Mouse (Mus musculus) forebrain, postnatal 0 days (tissue): Measurements from ENCODE around the gene Runx1. TPM values are rescaled to one million over a fixed set of nuclear protein-coding genes. Genes with fewer than 3 reads are reported as not detected.
A peak's percentile ranks its signal among the peaks of the same experiment; 100 is the strongest.

Experiments used
- ATAC-seq: fragments of 200-750 bp; cut with Nextera tagmentation; 2 replicates; pipeline ENCODE4 v1.8.0; 2017; ENCODE audit warnings: mild to moderate bottlenecking, moderate library complexity
- DNase-seq: peaks from one replicate; pipeline ENCODE4 v3.0.0-alpha.2; 2015
- H3K27ac ChIP-seq: fragments of 300-500 bp; sonication (generic); 2 replicates; pipeline ENCODE4 v1.5.1; 2014; ENCODE audit warnings: low read depth, mild to moderate bottlenecking, antibody characterized with exemption, low read length, moderate library complexity, mixed read lengths
- H3K27me3 ChIP-seq: fragments of 300-500 bp; sonication (generic); 2 replicates; pipeline ENCODE4 v1.6.1; 2014; ENCODE audit warnings: mild to moderate bottlenecking, low read length, mixed read lengths; ENCODE audit not compliant: insufficient read depth
- H3K36me3 ChIP-seq: fragments of 300-500 bp; sonication (generic); 2 replicates; pipeline ENCODE4 v1.6.1; 2014; ENCODE audit warnings: mild to moderate bottlenecking, moderate library complexity; ENCODE audit not compliant: insufficient read depth
- H3K4me1 ChIP-seq: fragments of 300-500 bp; sonication (generic); 2 replicates; pipeline ENCODE4 v1.6.1; 2014; ENCODE audit warnings: antibody characterized with exemption; ENCODE audit not compliant: insufficient read depth
- H3K4me2 ChIP-seq: fragments of 300-500 bp; sonication (generic); 2 replicates; pipeline ENCODE4 v1.6.1; 2014; ENCODE audit warnings: low read depth, mild to moderate bottlenecking, moderate library complexity
- H3K4me3 ChIP-seq: fragments of 300-500 bp; sonication (generic); 2 replicates; pipeline ENCODE4 v1.5.1; 2014; ENCODE audit warnings: low read depth, low read length, mixed read lengths
- H3K9ac ChIP-seq: fragments of 300-500 bp; sonication (generic); 2 replicates; pipeline ENCODE4 v1.6.1; 2014; ENCODE audit warnings: mild to moderate bottlenecking
- H3K9me3 ChIP-seq: fragments of 300-500 bp; sonication (generic); 2 replicates; pipeline ENCODE4 v1.6.1; 2016; ENCODE audit warnings: low read length
- CTCF ChIP-seq: sonication (generic); IDR thresholded peaks from 2 replicates; pipeline ENCODE4 v1.5.1; 2016; ENCODE audit warnings: antibody characterized with exemption, control low read depth, low read depth
- WGBS: fragments of 180-500 bp; shearing (Covaris S2); extraction: QIAGEN DNeasy Blood & Tissue Kit; methylation state at CpG from one replicate; pipeline ENCODE4 v1.1.7; 2014; 5-methylcytosine and 5-hydroxymethylcytosine counted together
- polyA plus RNA-seq: library from polyadenylated mRNA; unstranded; fragments of >200 nt; fragmentation: Nextera tagmentation; extraction: Ambion mirVana; gene quantifications from 2 replicates; pipeline ENCODE4 v1.2.1, GENCODE M21; 2015
- total RNA-seq: library from RNA; depleted of rRNA; stranded (reverse); fragments of >200 nt; gene quantifications from 2 replicates; pipeline ENCODE4 v1.2.3, GENCODE M21; 2014

The Runx1 gene
- total and polyA plus RNA-seq, 2 experiments from 2014 or later, result 0.46 to 1.2 TPM

DNA sequence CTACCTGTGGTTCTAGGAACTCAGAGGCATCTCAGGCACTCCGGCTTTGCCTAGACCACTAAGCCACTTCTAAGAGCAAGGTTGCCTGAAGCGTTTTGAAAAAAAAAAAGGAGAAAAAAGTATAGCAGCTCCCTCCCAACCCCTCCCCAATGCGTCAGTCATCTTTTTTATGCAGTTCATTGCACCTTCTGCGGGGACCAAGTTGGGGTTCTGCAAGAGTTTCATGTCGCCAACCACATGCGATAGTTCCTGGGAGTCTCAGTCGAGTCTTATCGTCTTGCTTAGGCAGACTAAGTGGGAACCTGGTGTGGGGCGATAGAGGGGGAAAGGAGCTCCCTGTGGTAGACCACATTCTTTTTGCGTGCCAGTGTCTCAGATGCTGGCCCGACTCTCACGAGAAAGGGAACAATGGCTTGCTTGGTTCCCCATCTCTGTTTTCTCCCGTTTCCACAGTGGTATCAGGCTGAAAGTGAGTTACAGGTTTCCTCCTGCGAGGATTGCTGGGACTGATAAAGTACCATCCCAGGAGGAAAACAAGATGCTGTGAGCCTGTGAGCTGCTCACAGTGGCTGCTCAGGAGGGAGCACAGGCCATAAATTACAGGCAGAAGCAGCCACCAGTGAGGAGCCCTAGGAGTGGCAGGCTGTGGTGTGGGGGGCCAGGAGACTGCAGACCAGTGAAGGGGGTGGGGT is 3.9 kb downstream of the Runx1 start:
- no peak overlapping the region for H3K4me3 ChIP-seq
- no peak for DNase-seq

DNA sequence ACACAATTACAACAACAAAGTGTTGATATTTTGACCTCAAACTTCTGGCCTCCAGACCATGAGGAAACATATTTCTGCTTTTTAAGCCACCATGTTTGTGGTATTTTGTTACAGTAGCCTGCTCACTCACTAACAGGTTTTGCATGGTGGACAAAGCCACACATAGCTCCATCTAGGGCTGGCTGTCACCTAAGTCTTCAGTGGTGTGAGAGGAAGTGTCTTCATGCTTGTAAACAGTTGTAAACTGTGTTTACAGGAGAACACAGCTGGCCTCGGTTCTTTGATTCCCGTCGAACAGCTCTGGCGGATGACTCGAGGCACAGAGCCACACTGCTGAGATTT is 4.4 kb downstream of the Runx1 start:
- H3K4me2 ChIP-seq, result no peak overlapping the region
- 83% methylated on average over 5 of the region's 5 CpGs for WGBS
- H3K9me3 ChIP-seq, result no peaks in the 10 kb centered on the region
- ATAC-seq (no peak), DNase-seq (no peak)
- H3K27me3 ChIP-seq, result no peaks in the 10 kb centered on the region
- no peak overlapping the region for H3K9ac ChIP-seq
- H3K36me3 ChIP-seq, result no peaks in the 10 kb centered on the region
- no peak overlapping the region for H3K4me3 ChIP-seq
- no peak for TF ChIP-seq CTCF
- no peak overlapping the region for H3K27ac ChIP-seq
- no peaks in the 10 kb centered on the region for H3K4me1 ChIP-seq

More for the DNA sequence above, 3.9 kb downstream of the Runx1 start:
- 66% methylated on average over 14 of the region's 14 CpGs for WGBS
- Histone ChIP-seq H3K4me1 (no peaks in the 10 kb centered on the region), H3K27me3 (no peaks in the 10 kb centered on the region), H3K27ac (no peak overlapping the region), H3K36me3 (no peaks in the 10 kb centered on the region), H3K9ac (no peak overlapping the region), H3K9me3 (no peaks in the 10 kb centered on the region), H3K4me2 (no peak overlapping the region)
- TF ChIP-seq CTCF, result no peak
- ATAC-seq, result no peak

DNA sequence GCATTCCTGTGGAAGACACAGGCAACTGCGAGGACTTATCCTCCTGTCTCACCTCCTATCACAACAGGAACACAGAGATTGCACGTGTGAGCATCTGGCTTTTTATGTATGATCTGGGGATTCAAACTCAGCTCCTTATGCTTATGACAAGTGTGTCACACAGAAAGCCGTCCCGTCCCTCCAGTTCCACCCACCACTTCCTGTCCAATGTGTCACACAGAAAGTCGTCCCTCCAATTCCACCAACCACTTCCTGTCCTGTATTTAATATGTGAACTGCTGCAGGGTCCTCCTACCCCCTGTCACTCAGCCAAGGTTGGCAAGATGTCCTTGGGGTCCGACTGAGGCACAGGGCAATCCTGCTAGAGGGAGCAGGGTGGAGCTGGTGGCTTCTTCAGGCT is 5.5 kb downstream of the Runx1 start:
- TF ChIP-seq CTCF, result no peak
- Histone ChIP-seq H3K27me3 (no peaks in the 10 kb centered on the region), H3K9ac (no peak overlapping the region), H3K27ac (no peak overlapping the region), H3K9me3 (no peaks in the 10 kb centered on the region), H3K4me1 (no peaks in the 10 kb centered on the region), H3K36me3 (no peaks in the 10 kb centered on the region), H3K4me2 (no peak overlapping the region), H3K4me3 (no peak overlapping the region)
- 90% methylated on average over 6 of the region's 6 CpGs for WGBS
- ATAC-seq, result no peak
- DNase-seq, result no peak

DNA sequence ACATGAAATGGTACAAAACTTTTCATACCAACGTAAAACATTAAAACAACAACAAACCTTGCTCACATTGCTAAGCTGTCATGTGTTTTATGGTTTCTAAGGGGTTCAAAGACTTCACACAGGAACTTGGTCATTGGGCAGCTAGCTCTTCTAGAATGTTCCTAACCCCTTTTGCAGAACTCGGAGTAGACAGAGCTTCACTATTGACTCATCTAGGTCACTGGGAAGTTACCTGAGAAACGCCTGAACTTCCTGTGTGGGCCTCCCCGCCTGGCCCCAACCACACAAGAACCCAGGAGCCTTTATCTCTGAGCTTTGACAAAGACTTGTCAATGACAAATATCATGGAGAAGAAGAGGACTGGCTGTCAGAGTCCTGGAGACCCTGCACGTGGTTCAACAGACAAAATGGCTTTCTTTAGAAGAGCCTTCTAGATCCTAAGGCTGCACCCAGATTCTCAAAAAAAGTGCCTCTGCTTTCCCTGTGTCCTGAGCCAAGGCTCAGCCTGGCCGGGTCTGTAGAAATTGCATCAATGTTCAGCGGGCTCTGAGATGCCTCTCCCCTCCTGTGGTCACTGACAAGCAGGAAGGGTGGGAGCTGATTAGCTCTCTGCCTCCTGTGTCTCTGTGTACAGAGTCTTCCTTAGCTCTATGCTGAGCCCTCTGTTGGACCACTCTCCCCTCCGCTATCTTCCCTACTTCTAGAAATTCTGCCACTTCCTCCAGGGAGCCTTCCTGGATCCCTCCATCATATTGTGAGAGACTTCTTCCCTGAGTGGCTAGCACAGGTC is 7.3 kb downstream of the Runx1 start:
- Histone ChIP-seq H3K4me1 (no peaks in the 10 kb centered on the region), H3K9me3 (no peaks in the 10 kb centered on the region), H3K36me3 (no peaks in the 10 kb centered on the region), H3K4me3 (no peak overlapping the region), H3K9ac (no peak overlapping the region), H3K27me3 (no peaks in the 10 kb centered on the region), H3K4me2 (no peak overlapping the region), H3K27ac (no peak overlapping the region)
- TF ChIP-seq CTCF, result no peak
- ATAC-seq, result no peak
- DNase-seq, result no peak
- WGBS, result 81% methylated on average over 8 of the region's 8 CpGs

DNA sequence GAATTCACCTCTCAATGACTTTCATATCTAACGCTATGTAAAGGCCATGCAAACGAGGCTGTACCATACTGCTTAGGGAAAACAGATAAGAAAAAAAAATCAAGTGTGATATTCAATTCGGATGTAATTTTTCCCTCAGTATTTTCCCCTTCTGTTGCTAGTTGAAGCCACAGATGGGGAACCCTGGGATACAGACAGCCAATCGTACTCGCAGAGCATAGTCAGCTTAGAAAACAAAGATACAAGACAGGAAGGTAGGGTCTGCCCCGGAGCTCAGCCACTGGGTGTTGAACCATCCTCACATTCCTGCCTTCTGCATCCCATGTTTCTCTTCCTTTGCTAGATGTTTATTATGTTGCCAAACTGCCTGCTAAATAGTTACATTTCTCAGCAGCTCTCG is 9.9 kb downstream of the Runx1 start:
- Histone ChIP-seq H3K9ac (no peak overlapping the region), H3K36me3 (no peaks in the 10 kb centered on the region), H3K27ac (no peak overlapping the region), H3K27me3 (no peaks in the 10 kb centered on the region), H3K9me3 (no peaks in the 10 kb centered on the region), H3K4me1 (no peaks in the 10 kb centered on the region), H3K4me2 (no peak overlapping the region), H3K4me3 (no peak overlapping the region)
- peak; percentile 52 for DNase-seq
- 62% methylated on average over 7 of the region's 7 CpGs for WGBS
- ATAC-seq, result peak; percentile 55; the same call in 1 of the 2 replicates
- no peak for TF ChIP-seq CTCF

DNA sequence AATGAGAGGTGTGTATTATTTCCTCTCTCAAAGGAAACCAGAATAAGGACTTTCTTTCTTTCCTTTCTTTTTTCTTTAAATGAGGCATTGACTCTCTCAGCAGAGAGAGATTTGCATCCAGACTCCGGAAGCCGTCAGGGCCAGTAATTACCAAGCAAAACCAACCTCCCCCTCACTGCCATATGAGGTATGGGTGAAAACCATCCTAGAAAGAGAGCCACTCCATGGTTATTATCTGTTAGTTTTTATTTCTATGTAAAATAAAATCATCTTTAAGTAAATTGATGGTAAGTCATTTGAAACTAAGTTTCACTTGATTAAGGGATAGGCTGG is 10.8 kb downstream of the Runx1 start:
- DNase-seq (no peak), ATAC-seq (no peak)
- H3K4me1 ChIP-seq, result no peaks in the 10 kb centered on the region
- WGBS, result 45% methylated on average over 2 of the region's 2 CpGs
- TF ChIP-seq CTCF, result no peak
- no peaks in the 10 kb centered on the region for H3K36me3 ChIP-seq
- H3K9me3 ChIP-seq, result no peaks in the 10 kb centered on the region
- no peaks in the 10 kb centered on the region for H3K27me3 ChIP-seq
- no peak overlapping the region for H3K27ac ChIP-seq
- H3K4me3 ChIP-seq, result no peak overlapping the region
- no peak overlapping the region for H3K4me2 ChIP-seq
- no peak overlapping the region for H3K9ac ChIP-seq

DNA sequence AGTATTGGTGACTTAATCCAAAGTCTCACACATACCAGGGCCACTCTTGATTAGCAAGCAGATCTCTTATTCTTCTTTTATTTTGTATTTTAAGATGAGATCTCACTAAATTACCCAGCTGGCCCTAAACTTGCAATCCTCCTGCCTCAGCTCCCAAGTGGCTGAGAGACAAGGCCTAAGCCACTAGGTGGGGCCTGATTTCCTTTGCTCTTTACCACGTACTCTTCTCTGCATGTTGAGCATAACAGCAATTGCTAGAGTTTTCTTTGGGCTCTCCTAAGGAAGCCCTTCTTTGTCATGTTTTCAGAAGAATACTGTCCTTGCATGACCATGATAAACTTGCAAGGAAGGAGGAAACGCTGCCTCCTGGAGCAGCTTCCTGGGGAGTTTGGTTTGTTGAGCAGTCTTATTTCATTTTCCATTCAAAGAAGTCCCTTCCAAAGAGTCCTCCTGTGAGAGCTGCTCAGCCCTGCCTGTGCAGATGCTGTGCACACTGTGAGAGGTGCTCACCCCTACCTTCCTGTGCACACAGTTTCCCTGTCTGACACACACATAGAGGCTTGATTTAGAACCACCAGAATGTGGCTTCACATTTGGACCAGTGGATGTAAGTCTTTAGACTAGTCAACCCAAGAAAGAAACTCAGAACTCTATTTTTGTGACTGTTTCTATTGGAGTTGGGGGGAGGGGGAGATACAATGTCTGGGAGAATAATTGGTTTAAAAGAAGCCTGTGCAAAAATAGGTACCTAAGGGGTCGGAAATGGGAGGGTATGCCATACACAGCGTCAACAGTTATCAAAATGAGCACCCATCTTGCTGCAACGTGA is 11.4 kb downstream of the Runx1 start:
- ATAC-seq, result no peak
- H3K27me3 ChIP-seq, result no peaks in the 10 kb centered on the region
- WGBS, result 64% methylated on average over 5 of the region's 5 CpGs

More for the DNA sequence above, 11.4 kb downstream of the Runx1 start:
- Histone ChIP-seq H3K9me3 (no peaks in the 10 kb centered on the region), H3K4me2 (no peak overlapping the region), H3K4me1 (no peaks in the 10 kb centered on the region), H3K9ac (no peak overlapping the region), H3K36me3 (no peaks in the 10 kb centered on the region), H3K4me3 (no peak overlapping the region), H3K27ac (no peak overlapping the region)
- no peak for DNase-seq
- TF ChIP-seq CTCF, result no peak
